Mouse (Mus musculus) intestine, embryonic 16.5 days (tissue): ENCODE data around the gene Rpl35. TPM values are rescaled to one million over a fixed set of nuclear protein-coding genes. Genes with fewer than 3 reads are reported as not detected.
A peak's percentile ranks its signal among the peaks of the same experiment; 100 is the strongest.

ENCODE experiments used
- ATAC-seq: fragments of 200-750 bp; cut with Nextera tagmentation; 2 replicates; pipeline ENCODE4 v1.8.0; 2017; ENCODE audit warnings: moderate TSS enrichment, moderate library complexity
- H3K27ac ChIP-seq: fragments of 300-500 bp; sonication (generic); 2 replicates; pipeline ENCODE4 v1.5.1; 2014; ENCODE audit warnings: mild to moderate bottlenecking, low read length
- H3K27me3 ChIP-seq: fragments of 300-500 bp; sonication (generic); replicated peaks from 2 replicates; pipeline ENCODE4 v1.6.1; 2014; ENCODE audit warnings: low read length, control low read depth, mixed read lengths; ENCODE audit not compliant: control insufficient read depth, insufficient read depth
- H3K36me3 ChIP-seq: fragments of 300-500 bp; sonication (generic); 2 replicates; pipeline ENCODE4 v1.6.1; 2014; ENCODE audit warnings: low read length, control low read depth; ENCODE audit not compliant: control insufficient read depth, insufficient read depth
- H3K4me1 ChIP-seq: fragments of 300-500 bp; sonication (generic); 2 replicates; pipeline ENCODE4 v1.6.1; 2014; ENCODE audit warnings: low read length, control low read depth, mixed read lengths; ENCODE audit not compliant: control insufficient read depth, insufficient read depth
- H3K4me2 ChIP-seq: fragments of 300-500 bp; sonication (generic); 2 replicates; pipeline ENCODE4 v1.6.1; 2014; ENCODE audit warnings: low read depth, low read length, control low read depth
- H3K4me3 ChIP-seq: fragments of 300-500 bp; sonication (generic); 2 replicates; pipeline ENCODE4 v1.5.1; 2014; ENCODE audit warnings: mild to moderate bottlenecking, low read length
- H3K9ac ChIP-seq: fragments of 300-500 bp; sonication (generic); 2 replicates; pipeline ENCODE4 v1.6.1; 2014; ENCODE audit warnings: low read depth, low read length
- H3K9me3 ChIP-seq: fragments of 300-500 bp; sonication (generic); 2 replicates; pipeline ENCODE4 v1.6.1; 2016; ENCODE audit warnings: low read length, control low read depth; ENCODE audit not compliant: control insufficient read depth
- WGBS: fragments of 180-500 bp; shearing (Covaris S2); extraction: QIAGEN DNeasy Blood & Tissue Kit; methylation state at CpG from one replicate; pipeline ENCODE4 v1.1.7; 2014; 5-methylcytosine and 5-hydroxymethylcytosine counted together
- polyA plus RNA-seq: library from polyadenylated mRNA; unstranded; fragments of >200 nt; fragmentation: Nextera tagmentation; extraction: Ambion mirVana; gene quantifications from 2 replicates; pipeline ENCODE4 v1.2.1, GENCODE M21; 2015

Gene Rpl35
- polyA plus RNA-seq, 1 experiment from 2014 or later, result 859 TPM

DNA sequence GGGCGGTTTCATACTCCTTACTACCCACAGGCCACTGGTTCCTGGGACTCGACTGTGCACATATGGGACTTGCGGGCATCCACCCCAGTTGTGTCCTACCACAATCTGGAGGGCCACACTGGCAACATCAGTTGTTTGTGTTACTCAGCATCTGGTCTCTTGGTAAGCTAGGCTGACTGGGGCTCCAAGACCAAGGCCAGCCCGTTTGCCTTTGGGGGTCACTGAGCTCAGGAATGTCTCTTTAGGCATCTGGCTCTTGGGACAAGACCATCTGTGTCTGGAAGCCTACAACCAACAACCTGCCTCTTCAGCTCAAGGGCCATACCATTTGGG is 4.9 kb downstream of the Rpl35 start:
- no peak for ATAC-seq
- H3K27me3 ChIP-seq, result no peaks in the 10 kb centered on the region
- H3K4me2 ChIP-seq, result no peak overlapping the region
- peaks cover 17% of the 10 kb centered on the region for H3K36me3 ChIP-seq
- no peak overlapping the region for H3K27ac ChIP-seq
- 78% methylated on average over 4 of the region's 4 CpGs for WGBS
- peaks cover 32% of the 10 kb centered on the region for H3K4me1 ChIP-seq
- H3K9me3 ChIP-seq, result no peaks in the 10 kb centered on the region
- no peak overlapping the region for H3K9ac ChIP-seq
- no peak overlapping the region for H3K4me3 ChIP-seq

DNA sequence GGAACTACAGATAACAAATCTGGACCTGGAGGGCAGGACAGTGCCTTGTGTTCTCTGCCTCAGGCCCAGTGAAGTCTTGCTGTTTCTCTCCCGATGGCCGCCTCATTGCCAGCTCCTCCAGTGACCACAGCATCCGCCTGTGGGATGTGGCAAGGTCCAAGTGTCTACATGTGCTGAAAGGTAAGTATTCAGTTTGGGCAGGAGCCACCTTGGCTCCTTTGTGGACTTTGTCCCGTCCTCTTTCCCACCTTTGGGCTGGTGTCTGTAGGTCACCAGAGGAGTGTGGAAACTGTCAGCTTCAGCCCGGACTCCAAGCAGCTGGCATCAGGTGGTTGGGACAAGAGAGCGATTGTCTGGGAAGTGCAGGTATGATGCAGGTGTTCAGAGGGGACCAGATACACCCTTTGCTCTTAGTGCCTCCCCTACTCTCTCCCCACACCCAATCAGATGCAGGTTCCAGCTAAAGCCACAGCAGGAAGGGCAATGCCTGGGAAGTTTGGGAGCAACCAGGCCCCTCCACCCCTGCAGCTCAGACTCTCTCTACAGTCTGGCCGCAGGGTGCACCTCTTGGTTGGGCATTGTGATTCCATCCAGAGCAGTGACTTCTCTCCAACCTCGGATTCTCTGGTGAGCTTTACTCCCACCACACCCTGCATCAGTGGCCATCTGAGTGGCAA is 5.4 kb downstream of the Rpl35 start:
- no peak overlapping the region for H3K9ac ChIP-seq
- WGBS, result 62% methylated on average over 8 of the region's 8 CpGs
- H3K4me2 ChIP-seq, result no peak overlapping the region
- no peaks in the 10 kb centered on the region for H3K9me3 ChIP-seq
- peaks cover 32% of the 10 kb centered on the region for H3K4me1 ChIP-seq
- 0 out of 2 replicates have a peak overlapping the region, but pooled peaks have one; percentile 7 for H3K27ac ChIP-seq
- H3K36me3 ChIP-seq, result peaks cover 17% of the 10 kb centered on the region
- ATAC-seq, result no peak
- H3K4me3 ChIP-seq, result no peak overlapping the region
- no peaks in the 10 kb centered on the region for H3K27me3 ChIP-seq

GRCm38 (mm10) chr2:38999381-38999780 is 6.0 kb downstream of the Rpl35 start:
- WGBS, result 35% methylated on average over 4 of the region's 4 CpGs
- no peaks in the 10 kb centered on the region for H3K9me3 ChIP-seq
- no peaks in the 10 kb centered on the region for H3K27me3 ChIP-seq
- H3K4me1 ChIP-seq, result peaks cover 32% of the 10 kb centered on the region
- H3K4me2 ChIP-seq, result no peak overlapping the region
- 0 out of 2 replicates have a peak overlapping the region, but pooled peaks have one; percentile 7 for H3K27ac ChIP-seq
- H3K36me3 ChIP-seq, result peaks cover 17% of the 10 kb centered on the region
- no peak overlapping the region for H3K9ac ChIP-seq
- no peak overlapping the region for H3K4me3 ChIP-seq
- ATAC-seq, result no peak

DNA sequence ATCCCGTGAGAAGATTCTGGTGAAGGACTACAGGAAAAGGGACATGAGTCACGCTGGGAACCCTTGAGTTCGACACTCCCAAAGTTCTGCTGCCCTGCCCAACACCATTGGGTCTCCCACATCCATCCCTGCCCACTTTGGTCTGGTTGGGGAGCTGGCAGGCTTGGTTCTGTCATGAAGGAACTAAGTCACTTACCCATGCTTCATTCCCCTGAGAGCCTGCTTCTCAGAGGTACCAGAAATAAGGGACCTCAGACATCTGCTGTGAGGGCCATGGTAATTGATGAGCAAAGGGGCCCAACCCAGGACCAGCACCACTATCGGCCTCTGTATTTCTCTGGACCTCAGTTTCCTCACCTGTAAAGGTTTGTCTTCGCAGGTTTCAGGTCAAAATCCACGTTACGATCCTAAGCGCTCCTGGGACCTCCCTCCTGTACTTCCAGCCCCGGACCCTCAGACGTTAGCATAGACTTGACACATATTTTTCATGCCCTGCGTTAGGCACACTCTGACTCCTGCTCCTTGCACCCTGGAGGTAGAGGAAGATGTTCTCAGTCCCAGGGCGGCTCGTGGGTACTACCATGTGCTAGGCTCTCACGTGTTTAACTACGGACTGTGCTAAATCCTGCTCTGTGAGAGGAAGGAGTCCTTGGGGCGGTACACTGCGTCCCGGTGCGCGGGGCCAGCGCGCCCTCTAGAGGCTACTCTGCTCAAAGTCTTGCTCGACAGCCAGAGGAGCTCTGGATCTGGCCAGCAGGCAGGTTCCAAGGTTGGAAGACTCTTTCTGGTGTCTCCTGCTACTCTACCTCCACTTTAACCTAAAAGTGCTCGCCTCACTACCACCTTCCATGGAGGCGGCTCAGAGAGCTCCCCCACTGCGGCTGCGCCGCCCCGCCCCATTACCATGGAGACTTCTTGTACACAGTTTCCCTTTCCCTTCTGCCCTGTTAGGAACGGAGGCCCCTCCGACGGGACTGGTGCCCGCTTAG is 7.7 kb downstream of the Rpl35 start, which contains the start of gene Wdr38:
Gene Wdr38, plus strand, starts transcription at position 91 of the 989 bp plus-strand sequence.
- 12% methylated on average over 33 of the region's 33 CpGs for WGBS
- Histone ChIP-seq H3K9ac (peak within 1 kb of the TSS; percentile 59), H3K9me3 (no peaks in the 10 kb centered on the region), H3K27me3 (no peaks in the 10 kb centered on the region), H3K4me3 (peak within 1 kb of the TSS; percentile 57), H3K4me1 (peaks cover 23% of the 10 kb centered on the region), H3K4me2 (peak within 1 kb of the TSS; percentile 60), H3K27ac (peak within 1 kb of the TSS; percentile 68), H3K36me3 (peaks cover 10% of the 10 kb centered on the region)
- peak; percentile 93 for ATAC-seq

DNA sequence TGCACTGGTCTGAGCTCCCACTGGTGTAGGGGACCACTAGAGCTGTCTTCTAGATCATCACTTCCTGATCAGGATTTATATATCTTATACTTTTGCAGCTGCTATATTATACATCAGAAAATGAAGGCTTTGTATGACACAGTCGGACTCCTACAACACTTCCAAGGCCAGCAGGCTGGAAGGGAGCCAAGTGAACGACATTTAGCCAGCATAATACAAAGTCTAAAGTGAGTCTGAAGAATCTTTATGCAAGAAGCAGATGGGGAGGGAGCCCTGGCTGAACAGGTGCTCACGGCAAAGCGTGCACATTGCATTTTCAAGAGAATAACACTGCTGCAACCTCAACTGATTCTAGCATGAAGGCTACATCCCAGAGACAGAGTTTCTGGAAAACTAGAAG is 13.0 kb downstream of the Rpl35 start:
- peak; percentile 66 for ATAC-seq
- 0 out of 2 replicates have a peak overlapping the region, but pooled peaks have one; percentile 10 for H3K9ac ChIP-seq
- no peaks in the 10 kb centered on the region for H3K36me3 ChIP-seq
- no peak overlapping the region for H3K4me2 ChIP-seq
- H3K4me3 ChIP-seq, result no peak overlapping the region
- 34% methylated on average over 4 of the region's 4 CpGs for WGBS
- no peaks in the 10 kb centered on the region for H3K9me3 ChIP-seq
- peaks cover 17% of the 10 kb centered on the region for H3K4me1 ChIP-seq
- H3K27me3 ChIP-seq, result no peaks in the 10 kb centered on the region
- H3K27ac ChIP-seq, result peak overlapping the region; percentile 38; the same call in 1 of the 2 replicates

GRCm38 (mm10) chr2:38992004-38992403 is 13.4 kb downstream of the Rpl35 start:
- H3K27me3 ChIP-seq, result no peaks in the 10 kb centered on the region
- WGBS, result 51% methylated on average over 4 of the region's 4 CpGs
- H3K27ac ChIP-seq, result peak overlapping the region; percentile 38; the same call in 1 of the 2 replicates
- H3K9ac ChIP-seq, result 0 out of 2 replicates have a peak overlapping the region, but pooled peaks have one; percentile 10
- H3K4me2 ChIP-seq, result no peak overlapping the region
- no peaks in the 10 kb centered on the region for H3K36me3 ChIP-seq
- H3K9me3 ChIP-seq, result no peaks in the 10 kb centered on the region
- peaks cover 17% of the 10 kb centered on the region for H3K4me1 ChIP-seq
- no peak overlapping the region for H3K4me3 ChIP-seq
- ATAC-seq, result peak; percentile 52

DNA sequence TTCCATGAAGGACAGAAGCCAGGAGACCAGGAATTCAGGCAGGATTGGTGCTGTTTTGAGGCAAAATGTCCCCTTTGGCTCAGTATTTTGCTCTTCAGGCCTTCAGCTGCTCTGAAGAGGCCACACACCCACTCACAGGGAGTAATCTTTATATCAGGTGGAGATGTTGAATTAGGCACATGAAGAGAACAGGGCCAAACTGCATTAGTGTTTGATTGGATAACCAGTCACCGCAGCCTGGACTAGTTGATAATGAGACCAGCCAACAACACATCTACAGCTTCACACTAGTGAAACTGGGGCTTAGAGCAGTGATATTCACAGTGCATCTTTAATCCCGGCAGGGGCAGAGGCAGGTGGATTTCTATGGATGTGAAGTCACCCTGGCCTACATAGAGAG is 16.5 kb downstream of the Rpl35 start:
- WGBS, result 88% methylated on average over 2 of the region's 2 CpGs
- no peak overlapping the region for H3K27ac ChIP-seq

GRCm38 (mm10) chr2:38987803-38988510 is 17.5 kb downstream of the Rpl35 start:
- Histone ChIP-seq H3K27ac (no peak overlapping the region), H3K9me3 (no peaks in the 10 kb centered on the region; the same call in 1 of the 2 replicates), H3K4me3 (no peak overlapping the region), H3K4me1 (peaks cover 17% of the 10 kb centered on the region), H3K36me3 (no peaks in the 10 kb centered on the region), H3K9ac (no peak overlapping the region), H3K4me2 (no peak overlapping the region), H3K27me3 (no peaks in the 10 kb centered on the region)
- ATAC-seq, result no peak
- WGBS, result 69% methylated on average over 6 of the region's 6 CpGs

More for the DNA sequence above, 16.5 kb downstream of the Rpl35 start:
- no peak for ATAC-seq
- Histone ChIP-seq H3K4me3 (no peak overlapping the region), H3K4me1 (peaks cover 17% of the 10 kb centered on the region), H3K36me3 (no peaks in the 10 kb centered on the region), H3K4me2 (no peak overlapping the region), H3K9ac (no peak overlapping the region), H3K27me3 (no peaks in the 10 kb centered on the region), H3K9me3 (no peaks in the 10 kb centered on the region; the same call in 1 of the 2 replicates)

GRCm38 (mm10) chr2:38987371-38987770 is 18.1 kb downstream of the Rpl35 start:
- Histone ChIP-seq H3K27me3 (no peaks in the 10 kb centered on the region), H3K9ac (no peak overlapping the region), H3K4me3 (no peak overlapping the region), H3K36me3 (no peaks in the 10 kb centered on the region), H3K4me2 (no peak overlapping the region), H3K27ac (no peak overlapping the region), H3K9me3 (no peaks in the 10 kb centered on the region; the same call in 1 of the 2 replicates), H3K4me1 (peaks cover 11% of the 10 kb centered on the region)
- ATAC-seq, result peak; percentile 34; the same call in 1 of the 2 replicates
- 59% methylated on average over 1 of the region's 1 CpGs for WGBS
